Mouse (Mus musculus) limb, embryonic 11.5 days (tissue): Measurements from ENCODE around the gene Rpl23. TPM values are rescaled to one million over a fixed set of nuclear protein-coding genes. Genes with fewer than 3 reads are reported as not detected.

ENCODE experiments used
- ATAC-seq: fragments of 200-750 bp; cut with Nextera tagmentation; 2 replicates; pipeline ENCODE4 v1.8.0; 2017; ENCODE audit warnings: low read depth; ENCODE audit not compliant: insufficient number of reproducible peaks, low FRiP score, low TSS enrichment
- DNase-seq: peaks from one replicate; pipeline ENCODE4 v3.0.0-alpha.2; 2015; ENCODE audit warnings: low spot score
- H3K27ac ChIP-seq: fragments of 300-500 bp; sonication (generic); replicated peaks from 2 replicates; pipeline ENCODE4 v1.5.1; 2014; ENCODE audit warnings: low read depth, mild to moderate bottlenecking, low read length
- H3K27me3 ChIP-seq: fragments of 300-500 bp; sonication (generic); 2 replicates; pipeline ENCODE4 v1.6.1; 2014; ENCODE audit warnings: mild to moderate bottlenecking, low read length, mixed read lengths; ENCODE audit not compliant: control insufficient read depth, insufficient read depth
- H3K36me3 ChIP-seq: fragments of 300-500 bp; sonication (generic); 2 replicates; pipeline ENCODE4 v1.6.1; 2014; ENCODE audit warnings: mild to moderate bottlenecking, low read length, moderate library complexity, mixed read lengths; ENCODE audit not compliant: control insufficient read depth, insufficient read depth
- H3K4me1 ChIP-seq: fragments of 300-500 bp; sonication (generic); 2 replicates; pipeline ENCODE4 v1.6.1; 2014; ENCODE audit warnings: low read length, mixed read lengths; ENCODE audit not compliant: control insufficient read depth, insufficient read depth
- H3K4me2 ChIP-seq: fragments of 300-500 bp; sonication (generic); 2 replicates; pipeline ENCODE4 v1.6.1; 2014; ENCODE audit warnings: low read depth, mild to moderate bottlenecking, moderate library complexity; ENCODE audit not compliant: severe bottlenecking
- H3K4me3 ChIP-seq: fragments of 300-500 bp; sonication (generic); 2 replicates; pipeline ENCODE4 v1.5.1; 2014; ENCODE audit warnings: low read depth, low read length
- H3K9ac ChIP-seq: fragments of 300-500 bp; sonication (generic); 2 replicates; pipeline ENCODE4 v1.6.1; 2014; ENCODE audit warnings: mild to moderate bottlenecking, low read length
- H3K9me3 ChIP-seq: fragments of 300-500 bp; sonication (generic); 2 replicates; pipeline ENCODE4 v1.6.1; 2016; ENCODE audit warnings: low read length; ENCODE audit not compliant: control insufficient read depth
- WGBS: fragments of 180-500 bp; shearing (Covaris S2); extraction: QIAGEN DNeasy Blood & Tissue Kit; methylation state at CpG from one replicate; pipeline ENCODE4 v1.1.7; 2014; 5-methylcytosine and 5-hydroxymethylcytosine counted together
- polyA plus RNA-seq: library from polyadenylated mRNA; unstranded; fragments of >200 nt; fragmentation: Nextera tagmentation; extraction: Ambion mirVana; gene quantifications from 2 replicates; pipeline ENCODE4 v1.2.1, GENCODE M21; 2014

Rpl23 gene
- polyA plus RNA-seq, 1 experiment from 2014 or later = 576 TPM

DNA sequence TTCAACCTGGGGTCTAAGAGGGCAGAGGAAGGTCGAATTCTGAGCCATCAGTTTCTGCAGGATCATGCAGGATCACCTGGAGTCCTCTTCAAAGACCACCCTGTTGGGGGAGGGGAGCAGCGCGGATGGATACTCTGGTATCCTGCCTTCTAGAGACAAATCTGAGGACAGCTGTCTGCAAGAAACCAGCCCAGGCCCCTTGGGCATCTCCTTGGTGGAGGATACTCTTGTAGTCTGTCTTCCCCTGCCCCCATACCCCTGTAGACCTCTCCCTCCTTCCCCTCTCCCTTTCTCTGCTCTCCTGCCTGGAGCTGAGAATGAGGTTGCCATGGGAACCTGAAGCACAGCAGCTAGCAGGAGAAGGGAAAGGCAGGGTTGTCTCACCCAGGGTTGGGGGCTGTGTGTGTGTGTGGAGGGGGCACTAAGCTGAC lies 30.3 kb upstream of the Rpl23 start:
- Histone ChIP-seq H3K4me1 (peaks cover 54% of the 10 kb centered on the region), H3K27ac (no peak overlapping the region), H3K36me3 (no peaks in the 10 kb centered on the region; the same call in 1 of the 2 replicates), H3K9ac (no peak overlapping the region), H3K27me3 (no peaks in the 10 kb centered on the region), H3K9me3 (no peaks in the 10 kb centered on the region), H3K4me2 (peak overlapping the region; percentile 12; the same call in 1 of the 2 replicates), H3K4me3 (no peak overlapping the region)
- 42% methylated on average over 3 of the region's 3 CpGs for WGBS
- DNase-seq (no peak), ATAC-seq (peak; percentile 24; the same call in 1 of the 2 replicates)

DNA sequence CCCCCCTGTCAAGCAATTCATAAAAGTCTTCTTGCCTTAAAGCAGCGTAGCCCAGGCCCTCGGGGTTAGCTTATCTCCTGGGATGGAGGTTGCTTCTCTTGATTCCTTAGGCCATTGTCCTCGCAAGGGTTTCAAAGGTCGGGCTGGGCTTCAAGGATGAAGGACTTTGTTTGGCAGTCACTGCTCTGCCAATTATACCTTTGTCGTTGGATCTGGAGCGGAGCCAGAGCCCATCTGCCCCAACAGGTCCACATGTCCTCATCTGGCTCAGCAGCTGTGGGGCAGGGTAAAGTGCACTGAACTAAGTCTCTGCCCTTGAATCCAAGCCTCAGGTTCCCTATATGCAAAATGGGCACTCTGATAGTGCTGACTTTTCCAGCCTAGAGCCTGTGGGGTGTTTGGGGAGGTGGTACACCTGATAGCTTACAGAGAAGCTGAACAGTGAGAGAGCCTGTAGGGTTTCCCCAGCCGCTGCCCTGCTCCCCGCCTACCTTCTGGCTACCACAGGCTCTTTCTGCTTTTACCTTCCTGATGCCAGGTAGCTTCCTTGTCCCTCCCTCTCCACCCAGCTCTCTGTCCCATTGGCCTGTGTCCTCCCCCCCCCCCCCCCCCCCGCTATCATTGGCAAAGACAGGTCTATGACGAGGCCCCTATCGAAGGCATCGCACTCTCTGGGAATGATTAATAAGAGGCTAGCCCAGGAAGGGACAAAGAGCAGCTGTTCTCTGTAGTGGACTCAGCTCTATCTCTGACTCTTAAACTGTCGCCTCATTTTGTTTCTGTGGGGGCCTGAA lies 29.5 kb upstream of the Rpl23 start:
- no peaks in the 10 kb centered on the region for H3K27me3 ChIP-seq
- H3K4me2 ChIP-seq = peak overlapping the region; percentile 12; the same call in 1 of the 2 replicates
- H3K4me1 ChIP-seq = peaks cover 48% of the 10 kb centered on the region
- WGBS = 50% methylated on average over 12 of the region's 13 CpGs
- H3K9ac ChIP-seq = no peak overlapping the region
- no peak overlapping the region for H3K4me3 ChIP-seq
- no peak overlapping the region for H3K27ac ChIP-seq
- DNase-seq (no peak), ATAC-seq (no peak)
- H3K36me3 ChIP-seq = peaks cover 3% of the 10 kb centered on the region
- no peaks in the 10 kb centered on the region for H3K9me3 ChIP-seq

DNA sequence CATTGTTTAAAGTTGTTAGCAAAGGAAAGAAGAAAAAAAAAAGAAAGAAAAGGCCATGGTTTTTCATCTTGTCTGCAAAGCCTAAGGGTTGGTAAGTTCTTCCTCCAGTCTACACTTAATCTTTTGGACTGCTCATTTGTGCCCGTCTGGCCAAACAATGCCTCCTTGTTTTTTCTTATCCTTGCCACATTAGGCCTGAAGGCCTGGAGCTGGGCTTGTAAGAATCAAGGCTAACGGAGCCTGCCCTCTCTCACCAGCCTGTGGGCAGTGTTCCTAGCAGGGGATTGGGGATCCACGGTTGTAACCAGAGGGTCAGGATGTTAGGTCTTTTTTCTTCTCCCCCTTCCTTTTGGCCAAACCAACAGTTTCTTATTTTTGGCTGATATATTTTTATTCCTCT lies 28.7 kb upstream of the Rpl23 start:
- ATAC-seq (no peak), DNase-seq (no peak)
- no peak overlapping the region for H3K9ac ChIP-seq
- H3K36me3 ChIP-seq = peaks cover 3% of the 10 kb centered on the region
- 54% methylated on average over 3 of the region's 3 CpGs for WGBS
- no peaks in the 10 kb centered on the region for H3K9me3 ChIP-seq
- no peak overlapping the region for H3K4me3 ChIP-seq
- peaks cover 50% of the 10 kb centered on the region for H3K4me1 ChIP-seq
- no peak overlapping the region for H3K4me2 ChIP-seq
- H3K27ac ChIP-seq = no peak overlapping the region
- no peaks in the 10 kb centered on the region for H3K27me3 ChIP-seq

DNA sequence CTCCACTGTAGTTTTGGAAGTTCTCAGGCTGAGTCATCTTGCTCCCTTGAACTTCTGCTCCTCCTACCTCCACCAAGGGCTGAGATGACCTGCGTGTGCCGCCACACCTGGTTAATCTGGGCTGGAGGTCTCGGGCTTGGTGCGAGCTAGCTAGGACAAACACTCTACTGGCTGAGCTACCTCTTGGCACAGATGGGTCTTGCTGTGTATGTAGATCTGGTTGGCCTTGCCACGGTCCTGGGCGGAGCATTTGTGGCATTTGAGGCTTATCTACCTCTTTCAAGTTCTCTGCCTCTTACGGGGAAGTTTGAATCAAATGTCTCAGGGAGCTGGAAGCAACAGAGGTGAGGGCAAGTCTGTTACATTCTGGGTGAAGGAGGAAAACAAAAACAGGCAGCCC lies 28.1 kb upstream of the Rpl23 start:
- no peak for DNase-seq
- H3K9me3 ChIP-seq = no peaks in the 10 kb centered on the region
- no peak overlapping the region for H3K4me2 ChIP-seq
- 79% methylated on average over 7 of the region's 7 CpGs for WGBS
- H3K27me3 ChIP-seq = no peaks in the 10 kb centered on the region
- no peak for ATAC-seq
- H3K9ac ChIP-seq = no peak overlapping the region
- no peak overlapping the region for H3K27ac ChIP-seq
- no peak overlapping the region for H3K4me3 ChIP-seq
- H3K36me3 ChIP-seq = peaks cover 3% of the 10 kb centered on the region
- H3K4me1 ChIP-seq = peaks cover 50% of the 10 kb centered on the region

DNA sequence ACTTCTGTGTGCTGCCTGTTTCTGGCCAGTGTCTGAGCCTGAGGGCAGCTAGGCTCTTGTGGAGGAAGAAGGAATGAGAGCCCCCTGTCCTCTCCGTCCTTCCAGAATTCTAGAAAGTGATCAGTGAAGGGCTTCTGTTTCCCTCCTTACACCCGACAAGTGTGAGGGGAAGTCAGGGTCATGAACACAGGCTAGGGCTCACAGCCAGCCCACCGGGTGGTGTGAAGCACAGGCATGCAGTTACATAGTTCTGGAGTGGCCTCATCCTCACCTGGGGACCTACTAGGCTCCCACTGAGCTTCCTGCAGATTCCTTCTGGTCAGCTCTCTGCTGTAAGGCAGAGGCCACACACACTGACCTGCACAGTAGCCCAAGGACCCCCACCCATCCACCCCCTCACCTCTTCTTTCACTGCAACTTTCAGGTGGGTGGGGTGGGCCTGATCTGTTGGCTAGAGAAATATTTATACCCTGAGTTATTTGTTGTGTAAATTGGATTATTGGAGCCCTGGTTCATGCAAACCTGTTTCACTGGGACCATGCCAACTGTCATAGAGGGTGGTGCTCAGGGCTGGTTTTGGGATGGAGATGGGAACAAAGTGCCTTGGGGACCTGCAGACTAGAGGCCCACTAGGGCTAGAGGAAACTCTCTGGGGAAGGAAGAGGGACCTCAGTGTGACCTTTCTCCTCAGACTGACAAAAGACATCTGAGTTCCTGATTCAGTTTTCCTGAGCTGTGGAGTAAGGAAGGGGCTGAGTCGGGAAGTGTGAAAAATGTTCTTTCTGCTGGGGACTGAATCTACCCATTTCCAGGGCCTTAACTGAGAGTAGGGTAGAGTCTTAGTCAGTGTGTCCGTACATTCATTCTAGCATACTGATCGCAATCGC lies 27.2 kb upstream of the Rpl23 start:
- ATAC-seq (no peak), DNase-seq (no peak)
- H3K27ac ChIP-seq = no peak overlapping the region
- no peak overlapping the region for H3K4me3 ChIP-seq
- 79% methylated on average over 7 of the region's 7 CpGs for WGBS
- no peak overlapping the region for H3K9ac ChIP-seq
- peaks cover 56% of the 10 kb centered on the region for H3K4me1 ChIP-seq
- H3K27me3 ChIP-seq = no peaks in the 10 kb centered on the region
- H3K36me3 ChIP-seq = peaks cover 3% of the 10 kb centered on the region
- H3K4me2 ChIP-seq = no peak overlapping the region
- no peaks in the 10 kb centered on the region for H3K9me3 ChIP-seq

DNA sequence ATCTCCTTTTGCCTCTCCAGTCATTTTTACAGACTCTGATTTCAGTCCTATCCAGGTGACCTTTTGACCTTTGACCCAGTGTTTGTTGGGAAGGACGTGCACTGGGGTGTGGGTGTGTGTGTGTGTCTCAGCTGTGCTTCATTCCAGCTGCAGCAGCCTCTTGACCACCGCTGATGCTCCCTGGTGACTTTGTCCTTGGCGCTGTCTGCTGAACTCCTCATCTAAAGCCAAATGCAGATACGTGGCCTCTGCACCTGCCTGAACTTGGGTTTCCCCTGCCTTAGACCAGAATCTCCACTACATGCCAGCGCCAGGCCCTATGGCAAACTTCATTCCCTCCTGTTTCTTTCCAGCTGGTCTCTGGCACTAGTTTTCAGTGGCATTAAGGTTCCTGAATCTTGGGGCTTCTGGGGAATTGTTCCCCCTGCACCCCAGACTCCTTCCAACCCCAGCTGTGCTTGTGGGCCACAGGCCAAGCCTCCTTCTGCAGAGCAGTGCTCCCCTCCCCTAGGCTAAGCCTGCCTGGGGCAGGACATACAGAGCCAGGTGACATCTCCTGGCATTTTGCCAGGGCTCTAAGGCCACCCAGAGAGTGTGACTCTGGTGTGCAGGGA lies 26.5 kb upstream of the Rpl23 start:
- H3K36me3 ChIP-seq = peaks cover 3% of the 10 kb centered on the region
- no peaks in the 10 kb centered on the region for H3K9me3 ChIP-seq
- H3K4me3 ChIP-seq = no peak overlapping the region
- H3K9ac ChIP-seq = no peak overlapping the region
- peaks cover 64% of the 10 kb centered on the region for H3K4me1 ChIP-seq
- no peak overlapping the region for H3K4me2 ChIP-seq
- no peak for ATAC-seq
- no peak overlapping the region for H3K27ac ChIP-seq
- no peak for DNase-seq
- WGBS = 55% methylated on average over 5 of the region's 5 CpGs
- H3K27me3 ChIP-seq = no peaks in the 10 kb centered on the region

DNA sequence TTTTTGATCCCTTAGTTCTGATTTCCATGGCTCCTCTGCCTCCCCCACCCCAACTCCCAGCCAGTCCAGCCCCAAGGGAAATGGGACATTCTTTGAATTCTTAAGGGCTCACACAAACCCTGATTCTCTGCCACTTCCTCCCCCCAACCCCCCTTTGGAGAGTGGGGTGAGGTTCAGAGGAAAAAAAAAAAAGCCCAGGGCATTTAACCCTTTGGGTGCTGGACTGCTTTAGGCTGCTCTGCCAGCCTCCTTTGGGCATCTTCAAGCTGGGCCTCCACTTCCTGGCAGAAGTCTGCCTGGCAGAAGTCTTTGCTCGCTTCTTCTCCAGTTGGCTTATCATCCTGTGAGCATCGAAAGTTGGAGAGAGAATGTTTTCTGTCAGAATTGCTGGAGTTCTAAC lies 25.9 kb upstream of the Rpl23 start:
- ATAC-seq = no peak
- no peak overlapping the region for H3K4me2 ChIP-seq

DNA sequence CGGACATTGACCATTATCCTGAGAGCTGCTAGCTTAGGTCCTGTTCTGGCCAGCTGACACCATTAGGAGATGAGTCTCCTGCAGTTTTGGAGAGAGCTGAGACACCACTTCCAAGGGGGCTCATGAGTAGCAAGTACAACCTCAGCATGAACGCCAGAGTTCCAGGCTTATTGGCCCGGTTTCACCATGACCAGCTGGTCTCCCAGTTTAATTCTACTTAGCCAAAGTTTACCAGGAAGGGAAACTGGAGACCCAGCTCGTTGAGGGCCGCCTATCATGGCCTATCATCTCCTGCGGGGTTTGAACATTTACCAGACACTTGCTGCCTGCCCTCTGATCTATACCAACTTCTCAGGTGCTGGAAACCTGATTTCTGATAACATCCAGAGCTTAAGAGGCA lies 25.4 kb upstream of the Rpl23 start:
- no peak for ATAC-seq
- H3K9me3 ChIP-seq = no peaks in the 10 kb centered on the region
- no peak overlapping the region for H3K4me3 ChIP-seq
- no peak for DNase-seq
- H3K4me2 ChIP-seq = no peak overlapping the region
- no peak overlapping the region for H3K9ac ChIP-seq
- H3K27ac ChIP-seq = no peak overlapping the region
- H3K27me3 ChIP-seq = no peaks in the 10 kb centered on the region
- peaks cover 60% of the 10 kb centered on the region for H3K4me1 ChIP-seq
- WGBS = 43% methylated on average over 6 of the region's 6 CpGs
- peaks cover 3% of the 10 kb centered on the region for H3K36me3 ChIP-seq

More for the DNA sequence above, 25.9 kb upstream of the Rpl23 start:
- 48% methylated on average over 2 of the region's 2 CpGs for WGBS
- Histone ChIP-seq H3K4me3 (no peak overlapping the region), H3K9ac (no peak overlapping the region), H3K9me3 (no peaks in the 10 kb centered on the region), H3K36me3 (peaks cover 3% of the 10 kb centered on the region), H3K4me1 (peaks cover 65% of the 10 kb centered on the region), H3K27me3 (no peaks in the 10 kb centered on the region), H3K27ac (no peak overlapping the region)
- peak; percentile 53 for DNase-seq
